Mouse (Mus musculus): Measurements from ENCODE around the gene Tnni3k. TPM values are rescaled to one million over a fixed set of nuclear protein-coding genes. Genes with fewer than 3 reads are reported as not detected.

Gene Tnni3k
- polyA plus RNA-seq, 1 experiment from 2014 or later, result not detected

- H3K27me3 ChIP-seq (ENCODE audit: control insufficient read depth, insufficient read depth, low read length), result no peaks in the 10 kb centered on the region
- ATAC-seq (ENCODE audit: insufficient read depth, low FRiP score), result no peak
- no peak overlapping the region for H3K27ac ChIP-seq (ENCODE audit: low read length)
- H3K36me3 ChIP-seq (ENCODE audit: control insufficient read depth, insufficient read depth, low read length), result no peaks in the 10 kb centered on the region
- 68% methylated on average over 1 of the region's 1 CpGs for WGBS
- no peaks in the 10 kb centered on the region for H3K4me1 ChIP-seq (ENCODE audit: control insufficient read depth, insufficient read depth, low read length)
- no peak overlapping the region for H3K4me2 ChIP-seq (ENCODE audit: low read depth, low read length)
- H3K4me3 ChIP-seq (replicated peaks; ENCODE audit: low read length), result no peak overlapping the region
- no peak overlapping the region for H3K9ac ChIP-seq (ENCODE audit: low read length)
- H3K9me3 ChIP-seq (replicated peaks; ENCODE audit: control insufficient read depth, low read length), result no peaks in the 10 kb centered on the region
These were observed 83.6 kb downstream of the Tnni3k start for GRCm38 (mm10) chr3:154971626-154972025.

- Histone ChIP-seq H3K9ac (ENCODE audit: low read length) (no peak overlapping the region), H3K27me3 (ENCODE audit: control insufficient read depth, insufficient read depth, low read length) (no peaks in the 10 kb centered on the region), H3K27ac (ENCODE audit: low read length) (no peak overlapping the region), H3K4me1 (ENCODE audit: control insufficient read depth, insufficient read depth, low read length) (no peaks in the 10 kb centered on the region), H3K4me3 (replicated peaks; ENCODE audit: low read length) (no peak overlapping the region), H3K4me2 (ENCODE audit: low read depth, low read length) (no peak overlapping the region), H3K9me3 (replicated peaks; ENCODE audit: control insufficient read depth, low read length) (no peaks in the 10 kb centered on the region), H3K36me3 (ENCODE audit: control insufficient read depth, insufficient read depth, low read length) (no peaks in the 10 kb centered on the region)
- 54% methylated on average over 2 of the region's 2 CpGs for WGBS
- no peak for ATAC-seq (ENCODE audit: insufficient read depth, low FRiP score)
These were observed 84.2 kb downstream of the Tnni3k start for GRCm38 (mm10) chr3:154970981-154971380.

DNA sequence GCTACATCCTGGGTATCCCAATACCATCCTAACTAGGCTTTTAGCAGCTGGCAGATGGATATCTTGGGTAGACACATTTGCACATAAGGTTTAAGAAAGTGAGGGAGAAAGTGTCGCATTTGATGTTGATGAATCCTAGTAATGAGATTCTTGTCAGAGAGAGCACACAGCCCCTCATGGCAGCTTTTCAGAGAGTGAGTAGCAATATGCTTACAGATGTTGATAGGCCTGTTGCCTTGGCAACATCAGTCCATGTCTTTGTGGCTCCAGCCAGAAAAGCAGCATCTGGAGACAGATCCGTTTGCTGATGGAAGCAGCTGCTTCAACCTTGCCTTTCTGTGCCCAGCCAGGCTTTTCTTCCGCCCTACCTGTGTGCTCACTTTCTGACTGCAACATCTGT, 93.9 kb downstream of the Tnni3k start:
- 55% methylated on average over 3 of the region's 3 CpGs for WGBS
- Histone ChIP-seq H3K9me3 (replicated peaks; ENCODE audit: control insufficient read depth, low read length) (no peaks in the 10 kb centered on the region), H3K27ac (ENCODE audit: low read length) (no peak overlapping the region), H3K36me3 (ENCODE audit: control insufficient read depth, insufficient read depth, low read length) (no peaks in the 10 kb centered on the region), H3K4me1 (ENCODE audit: control insufficient read depth, insufficient read depth, low read length) (no peaks in the 10 kb centered on the region), H3K9ac (ENCODE audit: low read length) (no peak overlapping the region), H3K4me3 (replicated peaks; ENCODE audit: low read length) (no peak overlapping the region), H3K27me3 (ENCODE audit: control insufficient read depth, insufficient read depth, low read length) (no peaks in the 10 kb centered on the region), H3K4me2 (ENCODE audit: low read depth, low read length) (no peak overlapping the region)
- ATAC-seq (ENCODE audit: insufficient read depth, low FRiP score), result no peak

DNA sequence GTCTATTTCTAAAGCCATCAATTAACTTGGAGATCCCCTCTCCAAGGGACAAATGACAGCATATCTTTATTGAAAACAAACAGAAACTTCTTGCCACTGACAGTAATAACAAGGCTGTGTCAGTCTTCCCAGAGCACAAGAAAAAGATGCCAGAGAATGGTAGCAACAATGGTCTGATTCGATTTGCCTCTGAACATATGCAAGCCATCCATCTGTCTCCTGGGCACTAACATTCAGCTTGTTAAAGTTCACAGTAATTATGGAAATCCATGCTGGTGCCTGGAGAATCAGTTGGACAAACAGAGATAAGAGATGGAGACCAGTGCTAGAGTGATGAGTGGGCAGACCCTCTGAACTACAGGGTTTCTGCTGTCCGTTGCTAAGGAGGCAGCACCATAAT, 102.1 kb downstream of the Tnni3k start:
- Histone ChIP-seq H3K36me3 (ENCODE audit: control insufficient read depth, insufficient read depth, low read length) (no peaks in the 10 kb centered on the region), H3K27ac (ENCODE audit: low read length) (no peak overlapping the region), H3K4me2 (ENCODE audit: low read depth, low read length) (no peak overlapping the region), H3K4me3 (replicated peaks; ENCODE audit: low read length) (no peak overlapping the region), H3K9ac (ENCODE audit: low read length) (no peak overlapping the region), H3K4me1 (ENCODE audit: control insufficient read depth, insufficient read depth, low read length) (no peaks in the 10 kb centered on the region), H3K27me3 (ENCODE audit: control insufficient read depth, insufficient read depth, low read length) (no peaks in the 10 kb centered on the region), H3K9me3 (replicated peaks; ENCODE audit: control insufficient read depth, low read length) (no peaks in the 10 kb centered on the region)
- ATAC-seq (ENCODE audit: insufficient read depth, low FRiP score), result no peak
- WGBS, result 43% methylated on average over 2 of the region's 2 CpGs

GRCm38 (mm10) chr3:154949551-154949950, 105.7 kb downstream of the Tnni3k start:
- no peaks in the 10 kb centered on the region for H3K36me3 ChIP-seq (ENCODE audit: control insufficient read depth, insufficient read depth, low read length)
- no peaks in the 10 kb centered on the region for H3K9me3 ChIP-seq (replicated peaks; ENCODE audit: control insufficient read depth, low read length)
- no peak overlapping the region for H3K27ac ChIP-seq (ENCODE audit: low read length)
- no peak overlapping the region for H3K4me3 ChIP-seq (replicated peaks; ENCODE audit: low read length)
- ATAC-seq (ENCODE audit: insufficient read depth, low FRiP score), result no peak
- H3K4me1 ChIP-seq (ENCODE audit: control insufficient read depth, insufficient read depth, low read length), result no peaks in the 10 kb centered on the region
- no peaks in the 10 kb centered on the region for H3K27me3 ChIP-seq (ENCODE audit: control insufficient read depth, insufficient read depth, low read length)
- no peak overlapping the region for H3K9ac ChIP-seq (ENCODE audit: low read length)
- 63% methylated on average over 2 of the region's 2 CpGs for WGBS
- no peak overlapping the region for H3K4me2 ChIP-seq (ENCODE audit: low read depth, low read length)

- H3K4me2 ChIP-seq (ENCODE audit: low read depth, low read length), result no peak overlapping the region
- no peak overlapping the region for H3K27ac ChIP-seq (ENCODE audit: low read length)
- no peaks in the 10 kb centered on the region for H3K36me3 ChIP-seq (ENCODE audit: control insufficient read depth, insufficient read depth, low read length)
- no peak overlapping the region for H3K9ac ChIP-seq (ENCODE audit: low read length)
- H3K9me3 ChIP-seq (replicated peaks; ENCODE audit: control insufficient read depth, low read length), result no peaks in the 10 kb centered on the region
- no peak for ATAC-seq (ENCODE audit: insufficient read depth, low FRiP score)
- WGBS, result 72% methylated on average over 6 of the region's 6 CpGs
- H3K4me1 ChIP-seq (ENCODE audit: control insufficient read depth, insufficient read depth, low read length), result no peaks in the 10 kb centered on the region
- H3K27me3 ChIP-seq (ENCODE audit: control insufficient read depth, insufficient read depth, low read length), result no peaks in the 10 kb centered on the region
- H3K4me3 ChIP-seq (replicated peaks; ENCODE audit: low read length), result no peak overlapping the region
These were observed 109.5 kb downstream of the Tnni3k start for GRCm38 (mm10) chr3:154945688-154946161.

DNA sequence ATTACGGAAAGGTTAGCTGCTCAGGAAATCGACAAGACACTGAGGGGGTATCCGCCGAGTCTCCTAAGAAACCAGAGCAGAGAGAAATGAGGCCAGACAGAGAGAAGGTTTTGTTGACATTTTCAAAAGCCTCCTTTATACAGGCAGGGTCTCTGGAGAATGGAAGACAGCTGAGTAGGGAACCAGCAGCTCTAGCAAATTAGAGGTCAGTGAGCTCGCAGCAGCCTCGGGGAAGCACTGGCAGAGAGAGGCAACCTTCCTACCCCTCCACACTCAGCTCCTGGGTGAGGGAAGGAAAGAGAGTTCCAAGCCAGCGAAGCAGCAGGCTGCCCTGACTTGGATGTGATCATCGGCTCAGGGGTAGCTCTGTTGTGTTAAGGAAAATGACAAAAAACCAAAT, 127.5 kb downstream of the Tnni3k start:
- WGBS, result 47% methylated on average over 8 of the region's 8 CpGs
- H3K4me1 ChIP-seq (ENCODE audit: control insufficient read depth, insufficient read depth, low read length), result no peaks in the 10 kb centered on the region
- H3K9ac ChIP-seq (ENCODE audit: low read length), result no peak overlapping the region
- no peaks in the 10 kb centered on the region for H3K36me3 ChIP-seq (ENCODE audit: control insufficient read depth, insufficient read depth, low read length)
- no peak overlapping the region for H3K4me3 ChIP-seq (replicated peaks; ENCODE audit: low read length)
- no peak overlapping the region for H3K27ac ChIP-seq (ENCODE audit: low read length)
- no peaks in the 10 kb centered on the region for H3K27me3 ChIP-seq (ENCODE audit: control insufficient read depth, insufficient read depth, low read length)
- no peaks in the 10 kb centered on the region for H3K9me3 ChIP-seq (replicated peaks; ENCODE audit: control insufficient read depth, low read length)
- ATAC-seq (ENCODE audit: insufficient read depth, low FRiP score), result no peak
- H3K4me2 ChIP-seq (ENCODE audit: low read depth, low read length), result no peak overlapping the region

DNA sequence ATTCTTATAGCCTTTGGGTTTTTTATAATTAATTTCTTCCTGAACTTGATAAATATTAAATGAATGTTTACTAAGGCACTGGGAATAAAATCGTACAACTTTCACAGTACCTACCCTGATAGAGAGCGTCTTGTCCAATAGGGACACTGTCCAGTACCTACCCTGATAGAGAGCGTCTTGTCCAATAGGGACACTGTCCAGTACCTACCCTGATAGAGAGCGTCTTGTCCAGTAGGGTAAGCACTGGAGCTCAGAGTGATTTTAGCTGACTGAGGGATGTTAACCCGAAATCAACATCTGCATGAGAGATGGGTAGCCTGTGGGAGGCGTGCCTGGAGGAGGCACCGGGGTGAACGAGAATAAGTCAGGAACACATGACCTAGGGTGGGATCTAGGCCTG, 130.3 kb downstream of the Tnni3k start:
- Histone ChIP-seq H3K27ac (ENCODE audit: low read length) (no peak overlapping the region), H3K4me3 (replicated peaks; ENCODE audit: low read length) (no peak overlapping the region), H3K4me1 (ENCODE audit: control insufficient read depth, insufficient read depth, low read length) (no peaks in the 10 kb centered on the region), H3K36me3 (ENCODE audit: control insufficient read depth, insufficient read depth, low read length) (no peaks in the 10 kb centered on the region), H3K27me3 (ENCODE audit: control insufficient read depth, insufficient read depth, low read length) (no peaks in the 10 kb centered on the region), H3K4me2 (ENCODE audit: low read depth, low read length) (no peak overlapping the region), H3K9ac (ENCODE audit: low read length) (no peak overlapping the region), H3K9me3 (replicated peaks; ENCODE audit: control insufficient read depth, low read length) (no peaks in the 10 kb centered on the region)
- 85% methylated on average over 8 of the region's 8 CpGs for WGBS
- ATAC-seq (ENCODE audit: insufficient read depth, low FRiP score), result no peak

DNA sequence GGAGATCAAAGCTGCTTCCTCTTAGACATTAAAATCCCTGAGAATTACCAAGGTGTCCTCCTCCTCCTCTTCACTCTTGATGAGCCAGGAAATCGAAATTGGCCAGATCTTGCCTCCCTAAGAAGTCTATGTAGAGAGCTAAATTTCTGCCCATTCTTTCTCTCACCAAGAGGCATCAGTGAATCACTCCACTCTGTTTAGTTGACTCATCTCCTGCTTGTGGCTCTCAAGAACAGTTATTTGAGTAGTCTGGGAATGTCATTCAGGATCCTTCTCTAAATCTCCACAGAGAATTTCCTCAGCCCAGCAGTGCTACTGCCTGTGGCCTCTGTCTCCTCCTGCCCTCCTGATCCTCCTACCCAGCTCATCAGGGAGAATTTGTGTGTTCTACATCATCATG, 139.6 kb downstream of the Tnni3k start:
- H3K4me2 ChIP-seq (ENCODE audit: low read depth, low read length), result no peak overlapping the region
- no peak for ATAC-seq (ENCODE audit: insufficient read depth, low FRiP score)
- no peak overlapping the region for H3K9ac ChIP-seq (ENCODE audit: low read length)
- no peak overlapping the region for H3K4me3 ChIP-seq (replicated peaks; ENCODE audit: low read length)
- H3K4me1 ChIP-seq (ENCODE audit: control insufficient read depth, insufficient read depth, low read length), result no peaks in the 10 kb centered on the region
- no peaks in the 10 kb centered on the region for H3K27me3 ChIP-seq (ENCODE audit: control insufficient read depth, insufficient read depth, low read length)
- 59% methylated on average over 1 of the region's 1 CpGs for WGBS
- no peak overlapping the region for H3K27ac ChIP-seq (ENCODE audit: low read length)
- H3K36me3 ChIP-seq (ENCODE audit: control insufficient read depth, insufficient read depth, low read length), result no peaks in the 10 kb centered on the region
- H3K9me3 ChIP-seq (replicated peaks; ENCODE audit: control insufficient read depth, low read length), result no peaks in the 10 kb centered on the region

GRCm38 (mm10) chr3:154913641-154914040, 141.6 kb downstream of the Tnni3k start:
- Histone ChIP-seq H3K27me3 (ENCODE audit: control insufficient read depth, insufficient read depth, low read length) (no peaks in the 10 kb centered on the region), H3K36me3 (ENCODE audit: control insufficient read depth, insufficient read depth, low read length) (no peaks in the 10 kb centered on the region), H3K4me2 (ENCODE audit: low read depth, low read length) (no peak overlapping the region), H3K4me1 (ENCODE audit: control insufficient read depth, insufficient read depth, low read length) (no peaks in the 10 kb centered on the region), H3K4me3 (replicated peaks; ENCODE audit: low read length) (no peak overlapping the region), H3K9me3 (replicated peaks; ENCODE audit: control insufficient read depth, low read length) (no peaks in the 10 kb centered on the region), H3K27ac (ENCODE audit: low read length) (no peak overlapping the region), H3K9ac (ENCODE audit: low read length) (no peak overlapping the region)
- ATAC-seq (ENCODE audit: insufficient read depth, low FRiP score), result no peak
- 74% methylated on average over 6 of the region's 6 CpGs for WGBS
